Mouse (Mus musculus): ENCODE results near the gene Ankrd6.
"Not testable (repeated sequence)": the region's sequence is repeated elsewhere in the genome, so short reads cannot be mapped to it uniquely, and the experiment has no call there.

Gene Ankrd6

DNA sequence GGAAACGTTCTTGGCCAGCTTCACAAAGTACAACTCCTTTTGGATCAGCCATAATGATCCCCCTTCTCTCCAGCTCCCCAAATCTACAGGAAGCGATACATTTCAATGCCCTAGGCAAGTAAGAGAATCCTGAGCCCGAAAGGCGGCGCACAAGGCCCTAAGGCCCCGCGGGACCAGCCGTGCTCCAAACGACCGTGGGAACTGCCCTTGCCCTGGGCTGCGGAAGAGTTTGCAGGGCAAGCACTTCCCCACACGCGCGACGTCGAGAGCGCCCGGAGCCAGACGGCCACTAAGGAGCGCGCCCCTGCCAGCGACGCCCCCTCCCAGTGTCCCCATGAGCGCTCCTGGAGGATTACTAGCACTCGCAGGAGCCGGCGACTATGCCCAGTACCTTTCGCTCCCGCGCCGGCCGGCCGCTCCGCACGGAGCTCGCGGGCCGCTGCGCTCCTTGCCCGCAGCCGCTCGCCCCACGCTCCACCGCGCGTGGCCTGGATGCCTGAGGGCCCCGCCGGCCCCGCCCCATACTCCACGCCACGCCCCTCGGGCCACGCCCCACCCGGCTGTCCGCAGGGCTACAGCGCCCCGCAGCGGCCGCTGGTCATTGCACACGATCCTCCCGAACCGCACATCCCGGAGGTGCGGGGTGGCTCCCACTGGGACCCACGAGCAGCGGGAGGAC lies at the start of gene Ankrd6:
TSS of gene Ankrd6 (minus strand) at position 486 of the 679 bp plus-strand sequence.
- DNase-seq = peak; percentile 95

DNA sequence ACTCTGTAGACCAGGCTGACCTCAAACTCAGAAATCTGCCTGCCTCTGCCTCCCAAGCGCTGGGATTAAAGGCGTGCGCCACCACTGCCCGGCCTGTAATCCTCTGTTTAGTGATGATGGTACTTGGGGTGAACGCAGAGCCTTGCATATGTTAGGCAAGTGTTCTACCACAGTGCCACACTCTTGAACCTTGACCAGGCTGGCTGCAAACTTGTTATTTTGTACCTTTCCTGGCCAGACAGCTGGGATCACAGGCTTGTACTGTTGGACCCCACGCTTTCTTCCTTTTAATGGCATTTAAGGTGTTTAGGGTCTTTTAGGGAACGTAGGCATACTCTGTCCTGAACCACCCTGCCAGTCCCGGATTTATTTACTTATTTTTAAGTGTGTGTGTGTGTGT lies 48.4 kb upstream of the Ankrd6 start:
- no peak for DNase-seq

DNA sequence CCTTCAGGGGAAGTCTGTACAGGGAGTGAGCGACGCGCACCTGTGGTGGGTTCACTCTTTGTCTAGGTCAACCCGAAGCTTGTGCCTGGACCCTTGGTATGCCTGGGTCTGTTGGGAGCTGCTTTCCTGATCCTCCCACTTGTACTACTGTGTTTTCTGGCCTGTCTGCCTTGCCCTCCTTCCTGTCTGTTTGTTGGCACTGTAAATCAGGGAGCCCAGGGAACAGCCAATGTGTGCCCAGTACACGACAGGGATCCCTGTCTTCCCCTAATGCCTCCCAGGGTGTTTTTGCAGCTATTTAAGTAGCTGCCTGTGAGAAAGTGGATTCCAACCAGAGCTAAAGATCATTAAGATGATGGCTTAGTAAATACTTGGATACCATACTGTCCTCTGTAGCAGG lies 46.9 kb upstream of the Ankrd6 start:
- DNase-seq = no peak

DNA sequence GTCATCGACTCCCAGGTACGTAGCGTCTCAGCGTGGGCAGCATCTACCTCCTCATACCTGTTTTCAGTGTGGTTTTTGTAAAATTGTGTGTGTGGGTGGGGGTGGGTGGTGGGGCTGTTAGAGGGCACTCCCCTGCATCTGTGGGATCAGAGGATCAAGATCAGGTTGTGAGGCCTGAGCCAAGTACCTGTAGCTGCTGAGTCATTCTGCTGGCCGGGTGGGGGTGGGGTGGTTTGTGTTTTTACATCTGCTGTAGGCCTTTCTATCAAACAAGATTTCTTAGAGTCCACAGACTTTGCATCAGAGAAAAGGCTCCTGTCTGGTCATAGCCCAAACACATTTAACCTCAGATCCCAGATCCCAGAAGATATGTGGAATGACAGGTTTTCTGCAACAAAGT lies 45.4 kb upstream of the Ankrd6 start:
- DNase-seq = no peak

DNA sequence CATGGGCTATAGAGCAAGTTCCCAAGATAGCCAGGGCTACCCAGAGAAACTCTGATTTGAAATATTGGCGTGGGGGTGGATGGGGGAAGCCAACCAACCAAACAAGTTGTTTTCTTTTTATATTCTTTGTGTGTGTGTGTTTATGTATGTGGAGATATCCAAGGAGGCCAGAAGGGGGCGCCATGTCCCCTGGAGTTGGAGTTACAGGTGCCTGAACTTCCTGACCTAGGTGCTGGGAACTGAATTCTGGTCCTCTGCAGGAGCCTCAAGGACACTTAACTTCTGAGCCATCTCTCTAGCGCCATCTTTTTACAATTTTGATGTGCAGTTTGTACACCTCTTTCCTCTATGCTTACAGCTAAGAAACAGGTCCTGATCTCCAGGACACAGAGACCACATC lies 43.5 kb upstream of the Ankrd6 start:
- no peak for DNase-seq

DNA sequence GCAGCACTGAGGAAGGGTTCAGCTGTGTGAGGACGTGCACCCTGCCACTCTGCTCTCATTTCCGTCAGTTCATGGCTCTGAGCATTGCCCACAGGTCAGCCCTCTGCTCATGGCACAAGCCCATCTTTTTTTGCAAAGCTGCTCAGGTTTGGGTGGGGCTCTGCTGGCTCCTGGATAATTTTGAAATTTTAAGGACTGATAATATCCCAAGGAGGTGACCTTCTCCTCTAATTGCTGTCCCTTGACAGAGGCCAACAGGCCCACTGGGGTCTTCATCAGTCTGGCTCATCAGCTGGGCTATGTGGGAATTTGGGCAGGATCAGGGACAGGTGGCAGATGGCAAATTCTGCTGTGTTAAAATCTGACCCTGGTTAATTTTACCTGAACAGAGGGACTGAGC lies 38.7 kb upstream of the Ankrd6 start:
- DNase-seq = no peak

DNA sequence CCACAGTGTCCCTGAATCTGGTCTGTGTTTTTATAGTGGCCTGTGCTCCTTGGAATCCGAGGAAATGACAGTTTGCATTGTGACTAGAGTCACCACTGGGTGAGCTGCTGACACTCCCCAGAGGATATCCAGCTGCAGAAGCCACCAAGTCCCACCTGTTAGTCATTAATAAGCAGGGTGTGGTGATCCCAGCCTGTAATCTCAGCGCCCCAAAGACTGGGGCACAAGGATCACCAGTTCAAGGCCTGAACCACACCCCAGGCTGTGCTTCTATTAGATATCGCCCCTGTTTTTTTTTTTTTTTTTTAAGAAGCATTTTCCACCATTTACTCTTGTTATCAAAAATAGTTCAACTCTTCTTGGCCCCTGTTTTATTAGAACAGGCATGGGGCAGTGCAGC lies 36.4 kb upstream of the Ankrd6 start:
- no peak for DNase-seq

DNA sequence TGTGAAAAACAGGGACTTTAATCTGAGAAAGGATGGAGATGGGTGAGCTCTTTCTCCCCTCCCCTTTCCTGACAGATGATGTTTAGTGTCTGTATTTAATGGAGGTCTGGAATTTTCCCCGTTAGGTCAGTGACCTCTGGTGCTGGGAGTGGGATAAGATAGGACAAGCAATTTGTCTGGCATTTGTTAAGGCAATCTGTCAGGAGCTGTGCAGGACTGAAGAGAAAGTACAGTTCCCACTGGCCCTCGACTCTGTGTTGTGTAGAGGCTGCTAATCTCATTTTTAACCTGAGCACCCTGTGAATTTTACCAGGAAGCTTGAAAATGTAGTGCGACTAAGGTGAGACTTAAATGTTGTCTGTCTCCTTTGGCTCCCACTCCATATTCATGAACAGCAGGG lies 35.0 kb upstream of the Ankrd6 start:
- DNase-seq = no peak

DNA sequence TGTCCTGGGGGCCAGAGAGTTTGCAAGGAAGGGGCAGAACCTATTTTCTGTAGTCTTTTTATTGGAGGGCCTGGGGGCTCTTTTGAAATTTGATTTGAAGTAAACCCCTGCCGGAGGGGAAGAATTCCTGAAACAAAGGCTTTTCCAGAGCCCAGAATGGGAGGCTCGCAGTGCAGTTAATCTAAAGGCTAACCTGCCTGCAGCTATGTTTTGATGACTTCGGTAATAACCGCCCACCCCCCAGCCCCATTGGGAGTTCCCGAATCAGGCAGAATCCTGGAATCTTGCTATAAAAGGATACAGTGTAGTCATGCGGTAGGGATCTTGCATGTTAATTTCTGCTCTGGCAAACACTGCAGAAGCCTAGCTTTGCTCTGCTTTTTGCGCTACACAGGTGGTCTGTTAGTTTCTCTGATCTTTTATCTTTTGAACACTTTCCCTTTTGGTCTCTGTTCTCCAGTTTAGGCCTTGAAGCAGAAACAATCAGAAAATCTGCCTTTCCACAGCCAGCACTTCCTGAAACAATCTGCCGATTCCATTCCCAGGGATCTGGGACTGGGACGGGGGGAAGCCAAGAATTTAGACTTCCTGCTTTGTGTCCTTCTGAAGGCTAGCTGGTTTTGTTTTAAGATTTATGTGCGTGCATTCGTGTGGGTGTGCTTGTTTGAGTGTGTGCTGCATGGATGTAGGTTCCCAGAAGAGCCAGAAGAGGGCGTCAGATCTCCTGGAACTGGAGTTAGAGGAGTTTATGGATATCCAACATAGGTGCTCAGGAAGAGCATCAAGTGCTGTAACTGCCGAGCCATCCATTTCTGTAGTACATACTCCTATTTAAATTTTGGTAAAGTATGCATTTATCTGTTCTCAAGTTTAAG lies 34.4 kb upstream of the Ankrd6 start:
- no peak for DNase-seq

DNA sequence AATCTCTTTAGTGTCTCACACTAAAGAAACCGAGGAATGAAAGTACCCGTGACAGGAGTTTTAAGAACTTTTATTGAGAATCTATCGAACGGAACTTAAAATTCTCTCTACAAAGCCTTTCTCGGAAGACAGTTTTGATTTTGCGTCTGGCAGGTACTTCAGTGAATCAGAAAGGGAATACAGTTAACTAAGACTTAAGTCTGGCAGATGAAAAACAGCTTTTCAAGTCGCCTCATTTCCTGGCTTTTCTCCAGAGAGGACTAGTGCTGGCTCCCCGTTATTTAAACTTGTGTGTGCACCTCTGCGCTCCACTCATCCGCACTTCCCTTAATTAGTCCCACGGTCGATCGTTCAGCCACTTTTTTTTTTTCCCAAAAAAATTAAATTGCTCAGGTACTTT lies 33.6 kb upstream of the Ankrd6 start:
- no peak for DNase-seq

DNA sequence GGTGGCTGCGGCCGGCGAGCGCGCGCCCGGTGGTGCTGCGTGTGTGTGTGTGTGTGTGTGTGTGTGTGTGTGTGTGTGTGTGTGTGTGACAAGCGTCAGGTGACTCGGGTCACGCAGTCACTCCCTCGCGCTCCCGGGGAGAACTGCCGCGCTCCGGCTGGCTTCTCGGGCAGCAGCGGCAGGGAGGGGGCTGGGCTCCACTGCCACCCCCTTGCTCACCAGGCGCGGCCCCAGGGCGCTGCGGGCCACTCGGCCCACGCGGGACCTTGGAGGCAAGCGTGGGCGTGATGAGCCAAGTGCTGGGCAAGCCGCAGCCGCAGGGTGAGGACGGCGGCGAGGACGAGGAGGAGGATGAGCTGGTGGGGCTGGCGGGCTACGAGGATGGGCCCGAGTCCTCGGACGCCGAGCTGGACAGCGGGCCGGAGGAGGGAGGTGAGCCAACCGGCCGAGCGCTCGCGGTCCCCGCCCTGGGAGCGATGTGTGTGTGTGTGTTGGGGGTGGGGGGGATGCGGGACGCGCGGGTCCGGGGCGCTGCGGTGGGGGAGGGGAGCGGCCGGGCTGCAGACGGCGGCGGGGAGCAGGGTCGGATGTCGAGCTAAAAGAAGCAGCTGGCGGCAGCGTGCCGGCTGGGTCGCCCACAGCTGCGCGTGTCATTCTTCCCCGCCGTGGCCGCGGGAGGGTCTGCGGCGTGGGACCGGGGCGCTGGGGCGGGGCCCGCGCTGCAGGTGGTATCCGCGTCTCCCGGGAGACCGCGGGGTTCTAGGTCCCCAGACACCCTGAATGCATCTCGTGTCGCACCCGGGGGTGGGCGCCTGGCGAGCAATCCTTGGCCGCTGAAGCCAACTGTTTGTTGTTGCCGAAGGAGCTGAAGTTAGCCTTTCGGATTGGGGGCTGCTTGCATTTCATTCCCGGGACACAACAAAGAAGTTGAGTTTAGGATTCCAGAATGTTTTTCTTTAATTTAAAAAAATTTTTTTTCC lies 32.8 kb upstream of the Ankrd6 start:
- DNase-seq = peak; percentile 97

DNA sequence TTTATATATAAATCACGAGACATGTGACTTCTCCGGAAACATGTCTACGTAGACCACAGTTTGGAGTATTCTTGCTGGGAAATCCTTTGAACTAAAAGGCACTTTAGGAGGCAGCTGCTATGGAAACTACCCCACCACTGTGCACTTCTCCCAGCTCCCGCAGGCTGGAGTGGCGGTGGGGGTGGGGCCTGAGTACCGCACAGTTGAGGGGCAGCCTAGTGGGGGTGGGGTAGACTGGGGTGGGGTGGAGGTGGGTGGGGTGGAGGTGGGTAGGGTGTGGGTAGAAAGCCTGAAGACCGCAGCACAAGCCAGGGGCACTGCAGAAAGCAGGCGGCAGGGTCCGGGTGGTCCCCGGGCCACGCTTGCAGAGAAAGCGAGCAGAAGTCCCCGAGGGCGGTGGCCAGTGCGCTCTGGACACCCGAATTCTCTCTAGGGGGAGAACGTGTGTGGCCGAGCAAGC lies 32.1 kb upstream of the Ankrd6 start, which contains the start of gene Rragd:
TSS of gene Rragd (plus strand) at position 322 of the 460 bp plus-strand sequence.
- peak; percentile 92 for DNase-seq

DNA sequence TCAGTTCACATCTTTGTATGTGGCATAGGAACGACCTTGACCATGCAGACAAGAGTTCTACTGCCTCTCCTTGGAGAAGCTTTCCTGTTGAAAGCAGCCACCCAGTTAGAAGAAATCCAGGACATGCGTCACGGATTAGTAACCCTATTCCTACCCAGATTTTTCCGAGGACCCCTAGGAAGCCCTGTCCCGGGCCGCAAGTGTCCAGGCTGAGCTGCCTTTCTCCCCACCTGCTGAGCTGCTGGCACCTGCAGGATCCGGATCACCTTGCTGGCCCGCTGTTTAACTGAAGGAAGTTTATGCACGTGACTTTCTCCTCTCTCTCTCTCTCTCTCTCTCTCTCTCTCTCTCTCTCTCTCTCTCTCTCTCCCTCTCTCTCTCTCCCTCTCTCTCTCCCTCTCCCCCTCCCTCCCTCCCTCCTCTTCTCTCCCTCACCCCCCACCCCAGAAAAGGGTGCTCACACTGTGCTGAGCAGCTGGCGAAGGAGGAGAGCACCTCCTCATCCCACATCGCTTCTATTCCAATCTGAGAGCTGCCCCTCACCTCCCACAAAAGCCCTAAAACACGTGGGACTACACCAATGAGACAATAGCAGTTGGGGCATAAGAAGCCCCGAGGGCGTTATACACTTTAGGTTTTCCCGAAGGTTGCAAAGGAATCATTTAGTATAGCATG lies 31.5 kb upstream of the Ankrd6 start:
- peak; percentile 88 for DNase-seq

DNA sequence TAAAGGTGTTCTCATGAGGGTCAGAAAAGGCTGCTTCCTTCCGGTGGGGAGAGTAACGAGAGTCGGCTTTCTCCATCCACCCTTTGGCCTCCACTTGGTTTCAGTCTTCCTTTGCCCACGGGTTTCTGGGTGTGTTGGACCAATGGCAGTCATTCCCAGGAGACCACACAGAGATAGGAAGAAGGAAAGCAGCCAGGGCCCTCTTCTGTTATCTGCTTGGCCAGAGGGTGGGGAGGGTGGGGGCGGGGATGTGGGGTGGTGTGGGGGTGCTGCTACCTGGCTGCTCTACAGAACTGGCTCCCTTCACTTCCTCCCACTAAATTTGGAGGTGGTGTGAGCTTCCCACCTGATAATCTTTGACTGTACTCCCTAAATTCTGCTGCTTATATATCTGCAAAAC lies 31.0 kb upstream of the Ankrd6 start:
- DNase-seq = peak; percentile 94

DNA sequence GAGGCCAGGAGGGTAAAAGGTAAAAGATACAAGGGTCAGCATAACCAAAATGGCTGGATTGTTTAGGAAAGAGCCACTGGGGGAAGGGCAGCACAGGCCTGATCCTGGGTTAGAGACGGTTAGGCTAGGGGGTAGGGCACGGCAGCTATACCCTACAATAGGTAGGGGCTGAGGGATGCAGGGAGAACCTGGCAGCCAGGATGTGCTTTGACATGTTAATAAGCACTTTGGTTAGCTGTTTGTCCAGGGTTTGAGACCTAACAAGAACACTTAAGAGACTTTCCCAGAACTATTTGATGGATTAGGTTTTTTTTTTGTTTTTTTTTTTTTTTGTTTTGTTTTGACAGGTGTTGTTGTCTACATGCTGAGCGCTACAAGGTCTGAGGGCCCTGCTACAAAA lies 29.4 kb upstream of the Ankrd6 start:
- no peak for DNase-seq

DNA sequence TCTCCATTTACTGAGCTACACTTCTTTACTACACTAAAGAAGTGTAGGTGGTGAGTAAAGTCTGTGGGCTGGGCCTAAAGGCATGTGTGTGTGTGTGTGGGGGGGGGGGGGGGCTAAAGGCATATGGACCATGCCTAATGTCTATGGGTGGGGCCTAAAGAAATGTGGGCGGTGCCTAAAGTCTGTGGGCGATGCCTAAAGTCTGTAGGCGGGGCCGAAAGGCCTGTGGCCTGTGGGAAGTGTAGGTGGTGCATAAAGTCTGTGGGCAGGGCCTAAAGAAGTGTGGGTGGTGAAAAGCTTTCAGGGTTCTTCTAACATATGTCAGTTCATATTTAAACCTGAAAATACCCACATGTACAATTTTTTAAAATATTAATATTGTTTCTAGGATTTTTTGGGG lies 26.7 kb upstream of the Ankrd6 start:
- DNase-seq = no peak

DNA sequence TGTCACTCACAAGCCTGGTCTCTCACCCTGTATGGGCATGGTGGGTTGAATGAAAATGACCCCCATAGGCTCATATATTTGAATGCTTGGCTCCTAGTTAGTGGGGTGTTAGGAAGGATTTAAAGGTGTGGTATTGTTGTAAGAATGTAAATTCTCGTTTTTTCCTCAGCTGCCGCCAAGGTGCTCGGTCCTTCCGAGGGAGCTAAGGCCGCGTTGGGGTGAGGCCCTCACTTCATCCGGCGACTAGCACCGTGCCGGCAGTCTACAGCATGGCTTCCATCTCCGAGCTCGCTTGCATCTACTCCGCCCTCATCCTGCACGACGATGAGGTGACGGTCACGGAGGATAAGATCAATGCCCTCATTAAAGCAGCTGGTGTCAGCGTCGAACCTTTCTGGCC lies 14.0 kb upstream of the Ankrd6 start:
- DNase-seq = not testable (repeated sequence)

DNA sequence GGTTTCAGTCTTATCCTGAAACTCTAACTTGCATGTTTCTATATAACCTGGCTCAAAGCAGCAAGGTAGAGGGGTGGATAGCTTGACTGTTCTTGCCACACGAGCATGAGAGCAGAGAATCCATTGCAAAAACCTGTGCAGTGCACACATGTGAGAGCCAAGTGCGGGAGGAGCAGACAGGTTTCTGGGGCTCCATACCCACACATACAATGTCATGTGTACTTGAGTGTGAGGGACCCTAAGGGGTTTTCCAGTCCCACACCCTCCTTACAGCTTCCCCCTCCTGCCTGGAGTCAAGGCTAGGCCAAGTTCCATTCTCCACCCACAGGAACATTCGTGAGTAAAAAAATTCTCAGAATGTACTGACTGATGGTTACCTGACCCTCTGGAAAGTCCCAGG lies 10.8 kb upstream of the Ankrd6 start:
- no peak for DNase-seq

DNA sequence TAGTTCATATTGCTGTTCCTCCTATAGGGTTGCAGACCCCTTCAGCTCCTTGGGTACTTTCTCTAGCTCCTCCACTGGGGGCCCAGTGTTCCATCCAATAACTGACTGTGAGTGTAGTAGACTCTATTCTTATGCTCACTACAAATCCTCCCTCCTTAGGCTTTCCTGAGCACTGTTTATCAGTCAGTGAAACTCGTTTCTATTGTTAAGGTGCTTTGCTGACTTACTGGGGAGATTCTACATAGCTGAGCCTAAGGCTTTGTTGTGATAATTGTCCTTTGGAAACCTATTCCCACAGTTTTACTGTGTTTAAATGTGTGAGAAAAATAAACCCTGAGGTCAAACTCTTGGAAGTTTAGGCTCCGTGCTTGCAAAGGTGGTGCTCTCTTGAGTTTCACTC lies 5.8 kb upstream of the Ankrd6 start:
- no peak for DNase-seq

DNA sequence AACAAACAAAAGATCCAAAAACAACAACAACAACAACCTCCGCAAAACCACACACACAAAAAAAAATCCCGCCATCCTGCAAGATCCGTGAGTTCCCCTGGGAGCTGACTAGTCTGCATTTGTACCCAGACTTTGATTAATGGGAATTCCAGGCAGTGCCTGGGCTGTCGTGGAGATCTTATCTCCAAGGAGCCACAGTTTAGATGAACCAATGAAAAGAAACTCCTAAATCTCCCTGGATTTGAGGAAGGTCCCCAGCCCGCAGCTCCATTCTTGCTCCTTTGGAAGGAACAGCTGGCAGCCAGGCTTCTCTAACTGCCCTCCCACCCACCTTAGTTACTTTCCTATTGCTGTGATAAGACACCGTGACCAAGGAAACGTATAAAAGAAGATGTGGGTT lies 2.0 kb upstream of the Ankrd6 start:
- no peak for DNase-seq

DNA sequence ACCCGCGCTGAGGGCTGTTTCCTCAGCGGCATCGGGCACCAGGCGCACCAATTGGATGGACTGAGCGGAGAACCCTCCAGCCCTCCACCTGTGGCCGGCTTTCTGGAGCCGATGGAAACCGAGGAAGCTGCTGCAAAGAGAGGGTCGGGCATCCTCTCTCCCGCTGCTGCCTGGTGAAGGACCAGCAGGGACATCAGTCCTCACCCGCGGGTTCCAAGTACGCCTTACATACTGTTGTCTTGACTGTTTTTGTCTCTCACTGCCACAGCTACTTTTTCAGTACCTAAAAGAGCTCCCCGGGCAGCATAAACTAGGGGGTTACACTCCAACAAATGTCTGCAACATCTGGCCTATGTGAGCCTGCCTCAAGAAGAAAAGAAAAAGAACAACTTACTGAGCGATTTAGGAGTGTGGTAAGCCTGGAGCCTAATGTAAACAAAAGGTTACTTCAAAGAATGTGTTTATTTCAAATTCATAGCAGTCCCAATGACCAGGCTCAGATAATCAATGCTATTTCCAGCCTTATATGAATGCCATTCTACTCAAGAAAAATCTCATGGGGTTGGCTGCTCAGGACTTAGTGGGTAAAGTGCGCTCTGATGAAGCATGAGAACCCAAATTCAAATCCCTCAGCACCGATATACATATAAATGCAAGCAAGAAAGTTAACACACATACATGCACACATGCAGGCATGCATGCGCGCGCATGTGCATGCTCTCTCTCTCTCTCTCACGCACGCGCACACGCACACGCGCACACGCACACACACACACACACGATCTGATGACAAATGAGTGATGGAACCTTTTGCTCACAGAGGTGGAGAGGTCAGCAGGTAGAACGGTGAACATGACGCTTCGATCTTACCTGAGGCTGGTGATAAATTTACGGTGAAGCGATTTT lies 647 bp upstream of the Ankrd6 start:
- no peak for DNase-seq
